Mouse (Mus musculus) CD8-positive naive resting alpha-beta T cell, adult 2 months (primary cell): ENCODE data around the gene Jsrp1.

Experiments used
- DNase-seq, 2 experiments: peaks; one replicate each; pipeline ENCODE4 v3.0.0; 2022; ENCODE audit warnings: low read depth in 2 of 2, low spot score in 2 of 2

The Jsrp1 gene

DNA sequence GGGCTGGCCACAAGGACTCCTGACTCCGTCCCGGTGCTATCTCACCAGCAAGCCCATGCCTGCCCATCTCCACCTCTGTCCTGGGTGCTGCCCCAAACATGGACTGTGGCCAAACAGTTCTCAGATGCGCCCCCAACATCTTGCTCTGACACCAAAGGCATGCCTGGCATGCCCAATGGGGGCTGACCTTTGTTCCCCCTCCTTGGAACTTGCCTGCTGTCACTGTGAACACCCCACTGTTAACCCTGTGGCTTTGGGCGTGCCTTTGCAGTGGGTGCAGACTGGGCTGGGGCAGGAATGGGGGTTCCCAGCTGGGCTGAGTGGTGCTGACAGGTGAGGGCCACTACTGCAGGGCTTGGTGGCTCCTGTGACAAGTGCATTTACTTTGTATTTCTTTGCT is 19.5 kb downstream of the Jsrp1 start:
- no peak for DNase-seq

DNA sequence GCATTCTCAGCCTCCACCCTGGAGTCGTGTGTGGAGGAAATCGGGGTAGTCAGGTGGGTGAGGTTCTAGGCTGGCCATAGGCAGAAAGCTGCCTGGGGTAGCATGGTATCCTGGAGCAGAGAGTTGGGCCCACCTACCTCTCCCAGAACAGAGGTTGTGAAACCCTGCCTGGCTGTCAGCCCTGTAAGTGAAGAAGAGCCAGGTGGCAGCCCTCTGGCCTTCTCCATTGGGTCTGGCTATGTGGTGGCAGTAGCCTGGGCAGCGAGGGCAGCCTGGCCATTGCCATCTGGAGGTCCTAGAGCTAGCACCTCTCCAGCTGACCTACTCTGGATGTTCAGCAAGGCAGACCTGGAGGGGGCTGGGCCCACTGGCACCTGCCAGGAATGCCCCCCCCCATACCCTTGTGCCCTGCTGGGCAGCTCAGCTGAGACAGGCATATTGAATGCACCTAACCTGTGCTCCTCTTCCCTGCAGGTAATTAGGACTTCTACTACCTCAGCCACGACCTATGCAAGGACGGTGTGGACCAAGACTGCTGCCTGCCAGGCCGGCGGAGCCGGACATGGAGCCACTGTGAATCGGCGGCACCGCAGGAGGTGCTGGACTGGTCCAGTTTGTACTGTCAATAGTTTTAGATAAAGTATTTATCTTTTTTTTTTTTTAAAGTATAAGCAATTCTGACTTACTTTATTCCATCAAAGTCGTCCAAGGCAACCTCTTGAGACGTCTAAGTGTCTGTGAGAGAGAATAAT is 20.1 kb downstream of the Jsrp1 start:
- no peak for DNase-seq

- no peak for DNase-seq
Observed at GRCm38 (mm10) chr10:80792175-80793032, 20.9 kb downstream of the Jsrp1 start.

- no peak for DNase-seq
Observed at GRCm38 (mm10) chr10:80791476-80792174, 21.7 kb downstream of the Jsrp1 start.

GRCm38 (mm10) chr10:80790761-80791404 is 22.4 kb downstream of the Jsrp1 start:
- DNase-seq = no peak

GRCm38 (mm10) chr10:80787517-80787916 is 25.8 kb downstream of the Jsrp1 start:
- no peak for DNase-seq

- no peak for DNase-seq
Observed at GRCm38 (mm10) chr10:80785963-80786362, 27.3 kb downstream of the Jsrp1 start.

- DNase-seq = no peak
Observed at GRCm38 (mm10) chr10:80784871-80785270, 28.4 kb downstream of the Jsrp1 start.

GRCm38 (mm10) chr10:80784302-80784701 is 29.0 kb downstream of the Jsrp1 start:
- no peak for DNase-seq

DNA sequence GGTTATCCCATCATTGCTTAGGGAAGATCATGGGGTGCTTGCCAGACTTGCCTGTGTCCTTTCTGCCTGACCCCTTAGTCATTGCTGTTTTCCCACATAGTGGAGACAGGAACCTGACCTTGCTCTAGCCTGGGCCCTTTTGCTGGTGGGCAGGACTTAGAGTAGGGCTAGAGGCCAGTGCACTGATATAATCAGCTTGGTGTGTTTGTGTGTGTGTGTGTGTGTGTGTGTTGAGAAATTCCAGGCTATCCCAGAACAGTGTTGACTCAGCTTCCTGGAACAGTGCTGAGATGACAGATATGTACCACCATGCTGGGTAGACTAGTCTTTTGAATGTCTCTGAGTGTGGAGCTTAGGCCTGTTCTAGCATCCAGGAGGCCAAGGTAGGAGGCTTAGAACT is 33.7 kb downstream of the Jsrp1 start:
- DNase-seq = no peak

DNA sequence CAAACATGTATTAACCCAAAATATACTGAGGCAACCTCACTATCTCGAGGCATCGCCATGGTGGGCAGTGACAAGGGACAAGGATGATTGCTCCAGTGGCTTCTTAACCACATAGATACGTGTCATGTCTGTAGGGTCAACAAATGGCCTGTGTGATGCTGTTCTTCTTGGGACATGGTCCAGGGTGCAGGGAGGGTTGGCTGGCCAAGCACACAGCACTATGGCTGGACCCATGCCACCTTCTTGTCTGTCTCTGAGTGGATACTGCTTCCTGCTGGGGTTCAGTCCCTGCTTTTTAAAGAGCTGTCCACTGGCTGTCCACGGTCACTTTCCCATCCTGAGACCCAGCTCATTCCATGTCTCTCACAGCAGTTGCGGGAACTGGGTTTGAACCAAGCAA is 36.2 kb downstream of the Jsrp1 start:
- no peak for DNase-seq

DNA sequence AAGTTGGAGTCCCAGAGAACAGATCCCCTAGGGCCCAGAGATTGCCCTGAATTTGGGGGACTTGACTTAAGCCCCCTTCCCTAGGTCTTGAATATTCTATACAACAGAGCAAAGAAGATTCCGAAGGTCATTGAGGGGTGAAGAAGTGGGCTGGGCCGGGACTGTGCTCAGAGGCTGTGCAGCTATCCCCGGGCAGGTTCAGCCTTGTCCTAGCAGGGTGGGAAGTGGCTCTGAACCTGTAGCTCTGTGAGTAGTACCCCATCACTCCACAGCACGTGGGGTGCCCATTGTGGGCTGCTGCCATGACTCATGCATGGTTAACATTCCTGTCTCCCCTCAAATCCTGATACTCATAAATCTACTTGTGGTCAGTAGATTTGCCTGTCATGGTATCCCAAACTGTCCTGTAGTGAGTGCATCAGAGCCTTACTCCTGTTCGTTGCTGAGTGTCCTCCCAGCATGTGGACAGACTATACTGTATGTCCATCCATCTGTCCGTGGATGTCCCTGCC is 36.9 kb downstream of the Jsrp1 start:
- no peak for DNase-seq

- DNase-seq = no peak
Observed at GRCm38 (mm10) chr10:80775731-80776130, 37.6 kb downstream of the Jsrp1 start.

DNA sequence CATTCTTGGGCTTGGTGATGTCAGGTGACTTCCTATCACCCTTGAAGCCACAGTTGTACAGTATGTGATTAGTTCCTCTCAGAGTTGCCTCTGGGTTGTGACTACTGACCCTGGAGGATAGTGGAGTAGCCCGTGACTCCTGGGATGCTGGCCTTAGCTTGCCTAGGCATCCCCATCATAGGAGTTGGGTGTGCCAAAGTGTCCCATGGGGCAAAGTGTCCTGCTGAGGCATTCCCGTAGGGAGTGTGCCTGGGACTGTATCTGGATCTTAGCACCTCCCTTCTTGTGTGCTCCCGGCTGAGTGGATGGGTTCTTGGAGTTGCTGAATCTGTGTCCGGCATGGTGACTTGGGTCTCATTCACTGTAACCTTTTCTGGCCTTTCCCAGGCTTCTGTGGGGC is 38.3 kb downstream of the Jsrp1 start:
- no peak for DNase-seq

DNA sequence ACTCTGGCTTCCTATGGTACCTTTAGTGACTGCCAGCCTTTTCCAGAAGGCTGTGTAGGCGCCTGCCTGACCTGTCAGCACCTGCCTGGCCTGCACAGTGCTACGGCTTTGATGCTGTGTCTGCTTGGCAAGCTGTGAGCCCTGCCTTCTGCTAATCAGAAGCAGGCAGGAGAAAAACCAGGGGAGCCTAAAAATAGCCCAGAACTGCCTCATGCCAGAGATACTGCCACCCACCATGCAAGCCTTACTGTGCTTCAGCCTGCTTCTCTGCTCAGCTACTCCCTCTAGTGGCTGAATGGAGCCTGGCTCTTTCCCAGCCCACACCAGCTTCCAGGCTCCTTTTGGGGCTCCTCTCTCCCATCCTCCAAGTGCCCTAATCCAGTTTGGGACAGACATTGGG is 38.7 kb downstream of the Jsrp1 start:
- peak; percentile 60 to 69 for DNase-seq

GRCm38 (mm10) chr10:80773816-80774215 is 39.5 kb downstream of the Jsrp1 start:
- no peak for DNase-seq

DNA sequence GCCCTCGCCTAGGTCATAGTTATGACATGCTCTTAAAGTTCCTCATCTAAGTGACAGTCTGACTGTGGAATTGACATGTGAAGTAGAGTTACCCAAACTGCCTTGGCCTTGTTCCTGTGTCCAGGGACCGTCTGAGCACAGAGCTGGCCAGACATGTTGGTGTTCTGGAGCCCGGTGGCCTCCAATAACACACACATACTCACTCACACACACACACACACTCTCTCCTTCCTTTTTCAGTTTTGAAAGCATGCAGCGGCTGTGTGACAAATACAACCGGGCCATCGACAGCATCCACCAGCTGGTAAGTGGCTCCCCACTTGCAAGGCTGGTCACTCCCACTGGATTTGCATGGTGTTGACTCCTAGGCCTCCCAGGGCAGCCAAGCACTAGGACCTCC is 44.9 kb downstream of the Jsrp1 start:
- no peak for DNase-seq

DNA sequence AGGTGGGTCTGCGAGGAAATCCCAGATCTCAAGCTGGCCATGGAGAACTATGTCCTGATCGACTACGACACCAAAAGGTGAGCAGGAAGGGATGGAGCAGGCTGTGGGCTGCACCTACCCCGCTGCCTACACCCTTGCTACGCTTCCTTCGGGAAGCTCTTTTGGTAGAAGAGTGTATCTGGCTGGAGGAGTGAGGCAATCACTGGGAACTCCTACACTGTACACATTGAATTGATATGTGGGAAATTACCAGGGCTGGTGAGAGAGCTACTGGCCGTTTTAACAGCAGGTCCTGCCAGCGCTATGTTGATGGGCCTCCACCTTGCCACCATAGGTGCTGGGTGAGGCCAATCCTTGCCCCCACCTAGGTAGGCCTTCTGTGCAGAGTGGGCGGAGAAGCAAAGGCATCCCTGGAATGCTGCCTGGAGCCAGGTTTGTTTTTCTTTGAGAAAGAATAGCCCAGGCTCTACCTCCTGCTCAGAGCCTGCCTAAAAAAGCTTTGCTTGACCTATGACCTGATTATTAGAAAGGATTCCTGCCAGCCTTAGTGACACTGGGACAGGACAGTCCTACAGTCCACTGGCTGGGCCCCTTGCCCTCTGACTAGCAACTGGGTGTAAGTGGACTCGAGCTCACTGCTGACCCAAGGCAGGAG is 47.0 kb downstream of the Jsrp1 start:
- no peak for DNase-seq

GRCm38 (mm10) chr10:80765746-80766145 is 47.6 kb downstream of the Jsrp1 start:
- DNase-seq = no peak

DNA sequence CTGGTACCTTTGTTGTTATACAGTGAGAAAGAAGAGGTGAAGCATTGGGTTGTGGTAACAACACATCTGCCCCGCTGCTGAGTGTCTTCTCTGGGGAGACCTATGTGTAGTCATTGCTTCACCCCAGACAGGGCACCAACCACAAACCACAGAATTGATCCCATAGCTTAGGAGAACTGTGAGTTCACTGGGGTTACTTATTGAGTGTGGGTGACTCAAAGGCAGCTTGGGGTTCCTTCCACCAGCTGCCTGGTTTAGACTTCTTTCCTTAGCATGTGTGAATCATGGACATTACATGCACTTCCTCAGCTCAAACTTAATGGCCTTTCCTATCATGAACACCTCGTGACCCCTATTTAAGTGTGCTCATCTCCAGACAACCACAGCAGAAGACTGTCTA is 49.8 kb downstream of the Jsrp1 start:
- no peak for DNase-seq

DNA sequence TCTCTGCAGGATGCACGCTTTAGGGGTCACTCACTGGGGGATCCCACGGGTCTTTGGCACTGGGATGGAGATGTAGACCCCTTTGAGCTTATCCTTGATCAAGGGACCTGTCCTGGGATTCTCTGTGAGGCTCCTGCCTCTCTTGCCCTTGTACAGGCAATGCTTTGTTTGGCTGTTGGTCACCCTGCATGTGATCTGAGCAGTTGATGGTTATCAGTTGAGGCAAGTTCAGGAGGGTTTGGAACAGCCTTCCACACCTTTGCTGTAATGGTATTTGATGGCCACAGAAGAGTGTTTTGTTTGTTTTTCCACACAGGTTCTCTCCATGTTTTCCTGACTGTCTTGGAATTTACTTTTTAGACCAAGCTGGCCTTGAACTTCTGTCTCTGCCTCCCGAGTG is 51.5 kb downstream of the Jsrp1 start:
- no peak for DNase-seq
